ENCODE assay signal across 28 mouse cellular contexts in the genomic region with DNA sequence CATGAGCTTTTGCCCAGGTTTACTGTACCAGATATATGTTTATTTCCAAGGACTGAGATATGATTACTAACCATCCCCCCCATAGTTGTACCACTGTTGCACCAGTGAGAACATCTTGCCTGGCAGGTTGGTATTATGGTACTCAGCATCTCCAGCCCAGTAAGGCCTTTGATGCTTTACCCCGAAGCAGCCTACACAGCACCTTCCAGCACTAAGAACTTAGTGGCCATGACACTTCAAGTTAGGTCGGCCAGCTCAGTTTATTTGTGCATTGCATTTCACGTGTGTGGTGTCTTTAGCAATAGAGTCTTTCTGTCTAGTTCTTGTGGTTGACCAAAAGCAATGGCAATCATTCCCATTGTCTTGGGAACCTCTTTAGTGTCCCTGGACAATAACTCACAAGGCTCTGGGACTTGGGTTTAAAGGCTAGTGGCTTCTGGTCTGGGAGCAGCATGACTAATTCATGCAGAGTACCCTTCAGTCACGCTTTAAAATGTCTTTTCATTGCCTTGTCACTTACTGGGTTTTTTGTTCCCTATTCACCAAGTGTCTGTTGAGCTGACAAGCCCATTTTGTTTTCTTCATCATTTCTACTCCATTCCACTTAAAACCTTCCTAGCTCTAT.
A peak's percentile ranks its signal among the peaks of the same experiment; 100 is the strongest.
DNase-seq lines count a peak whose midpoint lies in the region; ATAC-seq lines count a peak whose summit lies in the region.
"Had no signal": no experiment of that assay in that cellular context is flagged by ENCODE, and none has a peak within 500 bp of the region (broad histone marks: within the 10 kb centered on the region; RNA-seq: fewer than 3 reads in every experiment).

No protein-coding gene starts in this region.

- H3K27me3 ChIP-seq in hindbrain, embryonic 14.5 days (ENCODE audit: control insufficient read depth, insufficient read depth, low read length): no peaks in the 10 kb centered on the region
- peaks cover 14% of the 10 kb centered on the region; the same call in 1 of the 2 replicates for H3K27me3 ChIP-seq in midbrain, embryonic 14.5 days (ENCODE audit: control insufficient read depth, insufficient read depth, low read length)
- no peaks in the 10 kb centered on the region for H3K27me3 ChIP-seq in liver, embryonic 12.5 days (replicated peaks)
- H3K27me3 ChIP-seq: CH12.LX; forebrain, embryonic 15.5 days; heart, embryonic 12.5 days; kidney, embryonic 15.5 days; limb, embryonic 12.5 days; megakaryocyte, embryonic 14.5 days had no signal

- H3K4me2 ChIP-seq in hindbrain, embryonic 14.5 days (replicated peaks): no peak overlapping the region
- no peak overlapping the region for H3K4me2 ChIP-seq in midbrain, embryonic 14.5 days (ENCODE audit: low read length)
- no peak overlapping the region for H3K4me2 ChIP-seq in liver, embryonic 12.5 days
- H3K4me2 ChIP-seq: forebrain, embryonic 15.5 days; heart, embryonic 12.5 days; kidney, embryonic 15.5 days; limb, embryonic 12.5 days; liver, embryonic 11.5 days; lung, embryonic 14.5 days had no signal

- H3K4me3 ChIP-seq in hindbrain, embryonic 14.5 days (replicated peaks; ENCODE audit: low read length): no peak overlapping the region
- no peak overlapping the region for H3K4me3 ChIP-seq in midbrain, embryonic 14.5 days (replicated peaks; ENCODE audit: low read depth, low read length)
- no peak overlapping the region for H3K4me3 ChIP-seq in liver, embryonic 12.5 days
- H3K4me3 ChIP-seq: embryonic facial prominence, embryonic 10.5 days; forebrain, embryonic 15.5 days; heart, embryonic 12.5 days; kidney, embryonic 15.5 days; limb, embryonic 12.5 days; megakaryocyte, embryonic 14.5 days had no signal

- DNase-seq in embryo, embryonic 10 days (ENCODE audit: low spot score): peak; percentile 44
- peak; percentile 39 for DNase-seq in embryo, embryonic 11 days
- DNase-seq in hindbrain, embryonic 14.5 days (ENCODE audit: low spot score): no peak
- peak; percentile 23 for DNase-seq in midbrain, embryonic 14.5 days
- DNase-seq in urinary bladder, postnatal 10 days (ENCODE audit: low spot score): no peak
- DNase-seq in ovary, adult 18-20 months (ENCODE audit: low spot score): no peak
- DNase-seq: adrenal gland, postnatal 10 days; B cell, adult 2 months; cerebellum, adult 2 months; cerebellum, postnatal 25 days; gastrocnemius, postnatal 25 days; heart, adult 18-20 months; heart, postnatal 10 days; kidney, adult 11 months; kidney, postnatal 36 days; lung, embryonic 14.5 days; right cerebral cortex, postnatal 25 days; spleen, adult 18-20 months had no signal

- no peak overlapping the region for H3K9ac ChIP-seq in hindbrain, embryonic 14.5 days
- no peak overlapping the region for H3K9ac ChIP-seq in midbrain, embryonic 14.5 days (replicated peaks; ENCODE audit: low read length)
- no peak overlapping the region for H3K9ac ChIP-seq in liver, embryonic 12.5 days
- H3K9ac ChIP-seq: forebrain, embryonic 15.5 days; heart, embryonic 12.5 days; kidney, embryonic 15.5 days; limb, embryonic 12.5 days; lung, embryonic 14.5 days had no signal

- H3K27ac ChIP-seq in hindbrain, embryonic 14.5 days: no peak overlapping the region
- H3K27ac ChIP-seq in midbrain, embryonic 14.5 days (replicated peaks; ENCODE audit: low read depth, low read length): no peak overlapping the region
- H3K27ac ChIP-seq in liver, embryonic 12.5 days: no peak overlapping the region
- H3K27ac ChIP-seq: embryonic facial prominence, embryonic 10.5 days; forebrain, embryonic 15.5 days; kidney, embryonic 15.5 days; limb, embryonic 12.5 days had no signal

- H3K36me3 ChIP-seq in hindbrain, embryonic 14.5 days (replicated peaks; ENCODE audit: control insufficient read depth, insufficient read depth): no peaks in the 10 kb centered on the region
- H3K36me3 ChIP-seq in midbrain, embryonic 14.5 days (ENCODE audit: control insufficient read depth, insufficient read depth, low read length): no peaks in the 10 kb centered on the region
- H3K36me3 ChIP-seq in liver, embryonic 12.5 days: no peaks in the 10 kb centered on the region
- H3K36me3 ChIP-seq: embryonic facial prominence, embryonic 10.5 days; forebrain, embryonic 15.5 days; G1E; heart, embryonic 12.5 days; limb, embryonic 12.5 days had no signal

- peak; percentile 72; the same call in 1 of the 2 replicates for ATAC-seq in hindbrain, embryonic 14.5 days (ENCODE audit: low FRiP score)
- ATAC-seq in midbrain, embryonic 14.5 days (ENCODE audit: low FRiP score, low TSS enrichment): peak; percentile 70; the same call in 1 of the 2 replicates
- ATAC-seq in liver, embryonic 12.5 days: no peak
- ATAC-seq: forebrain, embryonic 15.5 days had no signal

- no peaks in the 10 kb centered on the region for H3K4me1 ChIP-seq in hindbrain, embryonic 14.5 days (replicated peaks; ENCODE audit: control insufficient read depth, insufficient read depth, low read length)
- H3K4me1 ChIP-seq in midbrain, embryonic 14.5 days (ENCODE audit: control insufficient read depth, insufficient read depth, low read length): no peaks in the 10 kb centered on the region
- H3K4me1 ChIP-seq in liver, embryonic 12.5 days: no peaks in the 10 kb centered on the region
- H3K4me1 ChIP-seq: embryonic facial prominence, embryonic 10.5 days; forebrain, embryonic 15.5 days; heart, embryonic 12.5 days; limb, embryonic 12.5 days had no signal

- no peaks in the 10 kb centered on the region for H3K9me3 ChIP-seq in hindbrain, embryonic 14.5 days (ENCODE audit: control insufficient read depth, low read length)
- H3K9me3 ChIP-seq in midbrain, embryonic 14.5 days (ENCODE audit: control insufficient read depth, low read length): no peaks in the 10 kb centered on the region
- H3K9me3 ChIP-seq in liver, embryonic 12.5 days (replicated peaks): no peaks in the 10 kb centered on the region
- H3K9me3 ChIP-seq: embryonic facial prominence, embryonic 10.5 days; forebrain, embryonic 15.5 days; G1E; heart, embryonic 12.5 days; kidney, embryonic 15.5 days; limb, embryonic 12.5 days; megakaryocyte, embryonic 14.5 days had no signal

- 20% methylated on average over 4 of the region's 4 CpGs for WGBS in hindbrain, embryonic 14.5 days
- 14% methylated on average over 4 of the region's 4 CpGs for WGBS in midbrain, embryonic 14.5 days
- 76% methylated on average over 4 of the region's 4 CpGs for WGBS in liver, embryonic 12.5 days (ENCODE audit: insufficient replicate concordance)

Comparison
In these comparisons a context has a peak if more than half of its experiments do, and no peak if none do; other contexts are left out.
1. DNase-seq: peak in embryo, embryonic 10 days (single experiment), embryo, embryonic 11 days (single experiment) and midbrain, embryonic 14.5 days (single experiment); none in hindbrain, embryonic 14.5 days (single experiment), urinary bladder, postnatal 10 days (single experiment) and ovary, adult 18-20 months (single experiment).